Mouse (Mus musculus): ENCODE data around the gene Igsf21.

GRCm38 (mm10) chr4:140243231-140243630, 3.4 kb downstream of the Igsf21 start:
- TF ChIP-seq CTCF (IDR thresholded peaks at IDR 0.05; ENCODE audit: extremely low read depth, insufficient read depth, low read length) = no peak
- no peak for TF ChIP-seq POLR2A (IDR thresholded peaks at IDR 0.05; ENCODE audit: extremely low read depth, insufficient read depth, low read length)

All from cortical plate, adult 2 months (tissue).